24 mouse cellular contexts compared by ENCODE assay signal in genomic region chr10:9085441-9085840, GRCm38 (mm10).
"Had no signal": no experiment of that assay in that cellular context is flagged by ENCODE, and none has a peak within 500 bp of the region (broad histone marks: within the 10 kb centered on the region; RNA-seq: fewer than 3 reads in every experiment).

No protein-coding gene starts in this region.

- H3K9me3 ChIP-seq: lung, embryonic 15.5 days; midbrain, embryonic 10.5 days; midbrain, embryonic 13.5 days; midbrain, embryonic 15.5 days; neural tube, embryonic 13.5 days; neural tube, embryonic 15.5 days; stomach, embryonic 15.5 days had no signal

- H3K36me3 ChIP-seq: lung, embryonic 15.5 days; midbrain, embryonic 10.5 days; midbrain, embryonic 13.5 days; midbrain, embryonic 15.5 days; neural tube, embryonic 13.5 days; neural tube, embryonic 15.5 days; stomach, embryonic 15.5 days had no signal

- H3K9ac ChIP-seq: liver, postnatal 0 days; lung, embryonic 15.5 days; midbrain, embryonic 13.5 days; midbrain, embryonic 15.5 days; neural tube, embryonic 13.5 days; neural tube, embryonic 15.5 days; stomach, embryonic 15.5 days had no signal

- ATAC-seq: liver, postnatal 0 days; lung, postnatal 0 days; midbrain, embryonic 13.5 days; midbrain, embryonic 15.5 days had no signal

- H3K4me3 ChIP-seq: lung, embryonic 15.5 days; megakaryocyte, embryonic 14.5 days; midbrain, embryonic 10.5 days; midbrain, embryonic 13.5 days; midbrain, embryonic 15.5 days; myocyte; neural tube, embryonic 13.5 days; neural tube, embryonic 15.5 days; stomach, embryonic 15.5 days had no signal

- H3K27ac ChIP-seq: lung, embryonic 15.5 days; macrophage; midbrain, embryonic 10.5 days; midbrain, embryonic 13.5 days; midbrain, embryonic 15.5 days; neural tube, embryonic 13.5 days; neural tube, embryonic 15.5 days; stomach, embryonic 15.5 days; stomach, postnatal 0 days had no signal

- DNase-seq: liver, postnatal 0 days; lung, adult 2 months; lung, postnatal 14 days; lung, postnatal 36 days; retina, postnatal 1 day; right cerebral cortex, adult 18-20 months; right cerebral cortex, postnatal 25 days; right cerebral cortex, postnatal 4 days; spleen, adult 18-20 months; thymus, adult 2 months; thymus, postnatal 25 days; thymus, postnatal 4 days had no signal

- H3K4me2 ChIP-seq: lung, embryonic 15.5 days; midbrain, embryonic 13.5 days; midbrain, embryonic 15.5 days; neural tube, embryonic 13.5 days; neural tube, embryonic 15.5 days; stomach, embryonic 15.5 days had no signal

- H3K27me3 ChIP-seq: lung, embryonic 15.5 days; megakaryocyte, embryonic 14.5 days; midbrain, embryonic 13.5 days; midbrain, embryonic 15.5 days; neural tube, embryonic 13.5 days; neural tube, embryonic 15.5 days; stomach, embryonic 15.5 days had no signal

- H3K4me1 ChIP-seq: lung, embryonic 15.5 days; megakaryocyte, embryonic 14.5 days; midbrain, embryonic 10.5 days; midbrain, embryonic 13.5 days; midbrain, embryonic 15.5 days; neural tube, embryonic 13.5 days; neural tube, embryonic 15.5 days; stomach, embryonic 15.5 days had no signal
